ENCODE assay signal across 10 mouse cellular contexts in the genomic region with DNA sequence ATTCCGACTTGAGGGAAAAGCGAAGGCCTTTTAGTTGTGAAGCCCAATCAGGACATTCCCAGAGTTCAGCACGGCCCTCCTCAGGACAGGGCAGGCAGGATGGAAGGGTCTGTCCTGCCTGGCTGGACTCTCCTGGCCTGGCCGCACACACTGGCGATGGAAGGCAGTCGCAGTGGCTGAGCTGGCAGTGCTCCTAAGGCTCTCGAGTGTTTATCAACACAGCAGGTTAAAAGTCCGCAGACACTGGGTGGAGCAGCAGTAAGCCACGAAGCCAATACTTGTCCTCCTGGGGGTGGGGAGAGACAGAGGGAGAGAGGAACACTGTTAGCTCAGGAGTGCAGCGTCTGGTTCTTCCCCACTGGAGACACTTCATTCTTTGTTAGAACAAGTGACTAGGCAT.
DNase-seq lines count a peak whose midpoint lies in the region; ATAC-seq and TF ChIP-seq lines count a peak whose summit lies in the region.
"Had no signal": no experiment of that assay in that cellular context is flagged by ENCODE, and none has a peak within 500 bp of the region (broad histone marks: within the 10 kb centered on the region; RNA-seq: fewer than 3 reads in every experiment).

No protein-coding gene starts in this region.

- H3K9me3 ChIP-seq in lung, embryonic 15.5 days, result no peaks in the 10 kb centered on the region
- H3K9me3 ChIP-seq: hindbrain, embryonic 15.5 days had no signal

- no peak overlapping the region for H3K4me2 ChIP-seq in lung, embryonic 15.5 days
- H3K4me2 ChIP-seq: hindbrain, embryonic 15.5 days had no signal

- intact Hi-C loops in heart, postnatal 10 days (cut with DNase I), result no loop called here

- ATAC-seq in lung, embryonic 15.5 days (ENCODE audit: borderline replicate concordance, extremely low read depth, low FRiP score, low TSS enrichment), result 0 out of 2 replicates have a peak, but pooled peaks have one; percentile 35

- H3K9ac ChIP-seq in lung, embryonic 15.5 days, result no peak overlapping the region
- H3K9ac ChIP-seq: hindbrain, embryonic 15.5 days had no signal

- H3K27ac ChIP-seq in cerebellum, adult 2 months (ENCODE audit: insufficient read depth, low read length), result no peak overlapping the region
- no peak overlapping the region for H3K27ac ChIP-seq in lung, embryonic 15.5 days
- H3K27ac ChIP-seq: hindbrain, embryonic 15.5 days; macrophage had no signal

- peak; percentile 60 to 62 for DNase-seq in cerebellum, adult 2 months
- no peak for DNase-seq in cerebellum, adult 9-10 months
- DNase-seq in cerebellum, postnatal 36 days, result peak; percentile 49 to 55
- DNase-seq in heart, postnatal 10 days, result peak; percentile 76 to 86
- no peak for DNase-seq in frontal cortex, adult 2 months (ENCODE audit: extremely low spot score in 1 of 2, low spot score in 1 of 2)
- DNase-seq in embryo, embryonic 9.5 days (ENCODE audit: extremely low spot score), result no peak
- DNase-seq in adrenal gland, adult 8-10 months, result no peak

- H3K4me1 ChIP-seq in cerebellum, adult 2 months (ENCODE audit: control insufficient read depth, insufficient read depth, low read length), result peaks cover 11% of the 10 kb centered on the region
- peaks cover 8% of the 10 kb centered on the region for H3K4me1 ChIP-seq in lung, embryonic 15.5 days

- no peak for TF ChIP-seq POLR2A in cerebellum, adult 2 months (IDR thresholded peaks at IDR 0.05; ENCODE audit: borderline replicate concordance, insufficient read depth, low read length)

- TF ChIP-seq CTCF in cerebellum, adult 2 months (IDR thresholded peaks at IDR 0.05; ENCODE audit: borderline replicate concordance, insufficient read depth, low read depth, low read length), result no peak

- no peak overlapping the region for H3K4me3 ChIP-seq in cerebellum, adult 2 months (replicated peaks; ENCODE audit: insufficient read depth, low read depth, low read length)
- H3K4me3 ChIP-seq in lung, embryonic 15.5 days, result no peak overlapping the region
- H3K4me3 ChIP-seq: hindbrain, embryonic 15.5 days had no signal

- WGBS in cerebellum, adult 2 months, result 23% methylated on average over 10 of the region's 10 CpGs
- WGBS in lung, embryonic 15.5 days, result 31% methylated on average over 10 of the region's 10 CpGs

- H3K27me3 ChIP-seq in cerebellum, adult 2 months (ENCODE audit: control insufficient read depth, insufficient read depth, low read length), result no peaks in the 10 kb centered on the region
- H3K27me3 ChIP-seq in lung, embryonic 15.5 days, result no peaks in the 10 kb centered on the region
- H3K27me3 ChIP-seq: hindbrain, embryonic 15.5 days had no signal

- H3K36me3 ChIP-seq in lung, embryonic 15.5 days, result no peaks in the 10 kb centered on the region

Comparison
In these comparisons a context has a peak if more than half of its experiments do, and no peak if none do; other contexts are left out.
1. DNase-seq: peak in cerebellum, adult 2 months (2 of 2), cerebellum, postnatal 36 days (2 of 2) and heart, postnatal 10 days (2 of 2); none in cerebellum, adult 9-10 months (single experiment), frontal cortex, adult 2 months (0 of 2), embryo, embryonic 9.5 days (single experiment) and adrenal gland, adult 8-10 months (single experiment).